7 mouse cellular contexts compared by ENCODE assay signal in the genomic region with DNA sequence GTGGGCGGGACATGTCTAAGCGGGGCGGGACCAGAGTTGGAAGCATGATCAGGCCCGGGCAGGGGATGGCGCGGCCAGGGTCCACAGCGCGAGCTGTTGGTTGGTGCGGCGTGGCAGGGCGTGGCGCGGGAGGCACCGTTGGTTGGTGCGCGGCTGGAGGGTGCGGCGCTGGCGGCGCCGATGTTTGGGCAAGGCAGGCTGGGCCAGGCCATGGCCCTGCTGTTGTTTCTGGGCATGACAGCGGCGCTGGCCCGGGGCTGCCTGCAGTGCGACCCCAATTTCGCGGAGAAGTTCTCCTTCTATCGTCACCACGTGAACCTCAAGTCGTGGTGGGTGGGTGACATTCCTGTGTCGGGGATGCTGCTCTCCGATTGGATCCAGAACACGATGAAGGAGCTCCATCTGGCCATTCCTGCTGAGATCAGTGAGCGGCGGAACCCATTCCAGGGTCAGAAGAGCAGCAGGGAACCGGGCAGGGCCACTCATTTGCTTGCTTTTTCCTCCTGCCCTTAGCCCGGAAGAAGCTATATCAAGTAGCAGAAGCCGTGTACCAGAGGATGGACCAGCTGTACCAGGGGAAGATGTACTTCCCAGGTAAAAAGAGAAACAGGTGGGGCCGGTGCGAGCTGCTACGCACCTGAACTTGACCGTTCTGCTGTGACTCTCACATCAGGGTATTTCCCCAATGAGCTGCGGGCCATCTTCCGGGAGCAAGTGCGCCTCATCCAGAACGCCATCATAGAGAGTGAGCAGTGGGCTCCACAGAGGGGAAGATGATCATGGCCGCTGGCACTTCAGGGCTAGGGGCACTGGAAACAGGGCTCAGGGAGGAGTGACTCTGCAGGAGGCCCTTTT. TPM values are rescaled to one million over a fixed set of nuclear protein-coding genes. Genes with fewer than 3 reads are reported as not detected.
DNase-seq lines count a peak whose midpoint lies in the region; ATAC-seq lines count a peak whose summit lies in the region.

No protein-coding gene starts in this region.

- WGBS in intestine, embryonic 15.5 days, result under 1% methylated on average over 47 of the region's 47 CpGs
- 3% methylated on average over 47 of the region's 47 CpGs for WGBS in midbrain, embryonic 10.5 days

- intact Hi-C loops in left cerebral cortex, postnatal 25 days (cut with DNase I), result loop anchor here (2.0 kb wide), 2 partner anchors 26 to 38 kb away; no protein-coding TSS in a partner anchor

- H3K4me2 ChIP-seq in intestine, embryonic 15.5 days (replicated peaks), result peak overlapping the region; percentile 86

- no peaks in the 10 kb centered on the region for H3K27me3 ChIP-seq in intestine, embryonic 15.5 days (replicated peaks)
- no peaks in the 10 kb centered on the region for H3K27me3 ChIP-seq in midbrain, embryonic 10.5 days (ENCODE audit: low read depth, poor library complexity, severe bottlenecking)

- peak overlapping the region; percentile 40 for H3K9ac ChIP-seq in intestine, embryonic 15.5 days

- DNase-seq in adrenal gland, adult (ENCODE audit: inconsistent age in 2 of 2, low spot score in 1 of 2), result peak; percentile 98 to 99
- peak; percentile 95 for DNase-seq in embryo, embryonic 10.5 days (ENCODE audit: low spot score)
- peak; percentile 96 for DNase-seq in gastrocnemius, postnatal 25 days
- DNase-seq in left cerebral cortex, postnatal 25 days (ENCODE audit: low spot score in 2 of 2), result peak; percentile 94 to 97
- peak; percentile 93 for DNase-seq in midbrain, embryonic 10.5 days (ENCODE audit: low spot score)
- peak; percentile 91 for DNase-seq in right cerebral cortex, postnatal 4 days

- H3K36me3 ChIP-seq in intestine, embryonic 15.5 days, result peaks cover 14% of the 10 kb centered on the region; the same call in 1 of the 2 replicates
- H3K36me3 ChIP-seq in midbrain, embryonic 10.5 days, result peaks cover 29% of the 10 kb centered on the region

- peak overlapping the region; percentile 64 for H3K4me3 ChIP-seq in intestine, embryonic 15.5 days (replicated peaks)
- H3K4me3 ChIP-seq in midbrain, embryonic 10.5 days, result peak overlapping the region; percentile 70

- H3K27ac ChIP-seq in intestine, embryonic 15.5 days, result peak overlapping the region; percentile 85
- H3K27ac ChIP-seq in midbrain, embryonic 10.5 days (replicated peaks), result peak overlapping the region; percentile 86

- no peaks in the 10 kb centered on the region for H3K9me3 ChIP-seq in intestine, embryonic 15.5 days
- no peaks in the 10 kb centered on the region for H3K9me3 ChIP-seq in midbrain, embryonic 10.5 days (replicated peaks)

- ATAC-seq in intestine, embryonic 15.5 days, result peak; percentile 94

- peaks cover 27% of the 10 kb centered on the region for H3K4me1 ChIP-seq in intestine, embryonic 15.5 days (replicated peaks)
- H3K4me1 ChIP-seq in midbrain, embryonic 10.5 days, result peaks cover 42% of the 10 kb centered on the region

RNA-seq across cellular contexts. Expression of gene Izumo4, which starts 0.8 kb away (rescaled TPM):
- total RNA-seq in gastrocnemius, postnatal 25 days (2021), result 1 to 10 TPM; 2.4 to 3.8 TPM
- 22.3 and 26.5 TPM in 2 replicates for polyA plus RNA-seq in intestine, embryonic 15.5 days (2015; fragmentation: Nextera tagmentation; extraction: Ambion mirVana)
- total RNA-seq in left cerebral cortex, postnatal 25 days (2021), result 10 to 100 TPM; 35.9 to 42.5 TPM
- polyA plus RNA-seq in midbrain, embryonic 10.5 days (2016; fragmentation: Nextera tagmentation; extraction: Ambion mirVana), result 8.9 and 15.7 TPM in 2 replicates

RNA-seq across cellular contexts. Expression of gene Mob3a, which starts 1.0 kb away (rescaled TPM):
- 1 to 10 TPM; 5.7 to 6.8 TPM for total RNA-seq in gastrocnemius, postnatal 25 days (2021)
- polyA plus RNA-seq in intestine, embryonic 15.5 days (2015; fragmentation: Nextera tagmentation; extraction: Ambion mirVana), result 40.4 and 43.0 TPM in 2 replicates
- total RNA-seq in left cerebral cortex, postnatal 25 days (2021), result 10 to 100 TPM; 13.4 to 15.8 TPM
- 69.9 and 73.9 TPM in 2 replicates for polyA plus RNA-seq in midbrain, embryonic 10.5 days (2016; fragmentation: Nextera tagmentation; extraction: Ambion mirVana)

RNA-seq across cellular contexts. Expression of gene Mknk2, which starts 24.9 kb away (rescaled TPM):
- total RNA-seq in gastrocnemius, postnatal 25 days (2021), result 100 to 1,000 TPM; 243 to 270 TPM
- 68.8 and 73.0 TPM in 2 replicates for polyA plus RNA-seq in intestine, embryonic 15.5 days (2015; fragmentation: Nextera tagmentation; extraction: Ambion mirVana)
- total RNA-seq in left cerebral cortex, postnatal 25 days (2021), result 10 to 100 TPM; 35.3 to 44.0 TPM
- 82.7 and 84.7 TPM in 2 replicates for polyA plus RNA-seq in midbrain, embryonic 10.5 days (2016; fragmentation: Nextera tagmentation; extraction: Ambion mirVana)

RNA-seq across cellular contexts. Expression of gene Ap3d1, which starts 39.3 kb away (rescaled TPM):
- total RNA-seq in gastrocnemius, postnatal 25 days (2021), result 10 to 100 TPM; 22.1 to 25.0 TPM
- 70.5 and 71.4 TPM in 2 replicates for polyA plus RNA-seq in intestine, embryonic 15.5 days (2015; fragmentation: Nextera tagmentation; extraction: Ambion mirVana)
- 100 to 1,000 TPM; 142 to 145 TPM for total RNA-seq in left cerebral cortex, postnatal 25 days (2021)
- polyA plus RNA-seq in midbrain, embryonic 10.5 days (2016; fragmentation: Nextera tagmentation; extraction: Ambion mirVana), result 57.1 and 62.5 TPM in 2 replicates

RNA-seq across cellular contexts. Expression of gene Btbd2, which starts 45.9 kb away (rescaled TPM):
- total RNA-seq in gastrocnemius, postnatal 25 days (2021), result 10 to 100 TPM; 30.5 to 31.4 TPM
- 54.9 and 62.4 TPM in 2 replicates for polyA plus RNA-seq in intestine, embryonic 15.5 days (2015; fragmentation: Nextera tagmentation; extraction: Ambion mirVana)
- 10 to 100 TPM; 91.7 to 92.7 TPM for total RNA-seq in left cerebral cortex, postnatal 25 days (2021)
- polyA plus RNA-seq in midbrain, embryonic 10.5 days (2016; fragmentation: Nextera tagmentation; extraction: Ambion mirVana), result 70.3 and 75.2 TPM in 2 replicates

Comparison
In these comparisons a context has a peak if more than half of its experiments do, and no peak if none do; other contexts are left out.
1. Peak in every context shown above with its lines: DNase-seq, ATAC-seq, H3K4me3 ChIP-seq and H3K27ac ChIP-seq.
2. RNA of gene Izumo4, which starts 0.8 kb away (total RNA-seq): 35.9 to 42.5 TPM in left cerebral cortex, postnatal 25 days; 2.4 to 3.8 TPM in gastrocnemius, postnatal 25 days; every median in the first group is over 4 times any median in the second.
3. RNA of gene Mknk2, which starts 24.9 kb away (total RNA-seq): 243 to 270 TPM in gastrocnemius, postnatal 25 days; 35.3 to 44.0 TPM in left cerebral cortex, postnatal 25 days; every median in the first group is over 4 times any median in the second.